Mouse (Mus musculus) erythroblast, embryonic 14.5 days (primary cell): ENCODE measurements around the gene B4galt7.

ENCODE experiments used
- GATA1 ChIP-seq: IDR thresholded peaks from 2 replicates; pipeline ENCODE4 v1.6.1; 2012; ENCODE audit warnings: low read length, inconsistent platforms, mixed read lengths
- TAL1 ChIP-seq: IDR thresholded peaks from 3 replicates; pipeline ENCODE4 v1.6.1; 2012; ENCODE audit warnings: low read length, inconsistent platforms, mixed read lengths

DNA sequence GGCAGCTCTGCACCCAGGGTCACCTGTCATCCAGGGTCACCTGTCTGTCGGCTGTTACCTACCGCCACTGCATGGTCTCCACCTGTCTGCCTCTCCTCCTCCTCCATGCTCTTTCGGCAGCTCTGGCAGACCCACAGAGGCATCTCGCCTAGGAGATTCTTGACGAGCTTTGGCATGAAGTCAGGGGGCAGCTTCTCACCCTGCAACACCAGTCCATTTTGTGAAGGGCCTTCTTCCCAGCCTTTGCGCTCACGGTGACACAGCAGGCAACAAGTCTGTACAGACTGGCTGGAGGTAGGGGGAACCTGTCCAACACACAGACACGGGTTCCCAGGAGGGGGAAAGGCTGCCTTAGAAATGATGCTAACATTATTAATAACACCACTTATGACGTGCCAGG, 43.8 kb upstream of the B4galt7 start:
- TF ChIP-seq GATA1 = no peak
- TF ChIP-seq TAL1 = no peak
